Mouse (Mus musculus) adrenal gland, adult 2 months (tissue): ENCODE results near the gene Bmp6. TPM values are rescaled to one million over a fixed set of nuclear protein-coding genes. Genes with fewer than 3 reads are reported as not detected.

Source experiments
- DNase-seq: peaks from one replicate; pipeline ENCODE4 v3.0.0; 2021
- polyA plus RNA-seq: library from polyadenylated mRNA; depleted of rRNA; stranded (reverse); fragments of >200 nt; gene quantifications from 2 replicates; pipeline ENCODE4 v1.2.3, GENCODE M21; 2012
- total RNA-seq, 2 experiments: library from RNA; stranded (reverse); gene quantifications; 2 replicates each; pipeline ENCODE4 v1.2.3; 2021

Bmp6 gene
- total and polyA plus RNA-seq, 3 experiments: 7.0 to 14.0 (median 8.2) TPM

- DNase-seq: peak; percentile 83
These were observed 169.0 kb downstream of the Bmp6 start for GRCm38 (mm10) chr13:38513921-38514320.

GRCm38 (mm10) chr13:38515431-38515830 lies 170.5 kb downstream of the Bmp6 start:
- no peak for DNase-seq

GRCm38 (mm10) chr13:38515845-38516244 lies 170.9 kb downstream of the Bmp6 start:
- DNase-seq: no peak

GRCm38 (mm10) chr13:38516582-38516981 lies 171.7 kb downstream of the Bmp6 start:
- DNase-seq: no peak

GRCm38 (mm10) chr13:38520299-38520698 lies 175.4 kb downstream of the Bmp6 start:
- peak; percentile 54 for DNase-seq

- no peak for DNase-seq
These were observed 177.2 kb downstream of the Bmp6 start for GRCm38 (mm10) chr13:38522056-38522654.

GRCm38 (mm10) chr13:38523231-38523630 lies 178.3 kb downstream of the Bmp6 start:
- no peak for DNase-seq

GRCm38 (mm10) chr13:38525261-38525660 lies 180.4 kb downstream of the Bmp6 start:
- DNase-seq: no peak

GRCm38 (mm10) chr13:38526116-38526515 lies 181.2 kb downstream of the Bmp6 start:
- peak; percentile 35 for DNase-seq

- no peak for DNase-seq
These were observed 182.3 kb downstream of the Bmp6 start for GRCm38 (mm10) chr13:38527041-38527796.

- peak; percentile 96 for DNase-seq
These were observed 183.1 kb downstream of the Bmp6 start for GRCm38 (mm10) chr13:38527797-38528650.

- peak; percentile 54 for DNase-seq
These were observed 183.9 kb downstream of the Bmp6 start, which contains the start of gene Txndc5 for GRCm38 (mm10) chr13:38528687-38529294. Txndc5 (minus strand) TSS chr13:38528824.

- DNase-seq: peak; percentile 59
These were observed 184.7 kb downstream of the Bmp6 start for GRCm38 (mm10) chr13:38529576-38529975.

GRCm38 (mm10) chr13:38531498-38531897 lies 186.6 kb downstream of the Bmp6 start:
- DNase-seq: no peak

- no peak for DNase-seq
These were observed 188.6 kb downstream of the Bmp6 start for GRCm38 (mm10) chr13:38533461-38533860.

GRCm38 (mm10) chr13:38534016-38534415 lies 189.1 kb downstream of the Bmp6 start:
- no peak for DNase-seq

- no peak for DNase-seq
These were observed 189.8 kb downstream of the Bmp6 start for GRCm38 (mm10) chr13:38534731-38535130.

- no peak for DNase-seq
These were observed 192.6 kb downstream of the Bmp6 start for GRCm38 (mm10) chr13:38537521-38537920.

GRCm38 (mm10) chr13:38539192-38539900 lies 194.4 kb downstream of the Bmp6 start:
- no peak for DNase-seq

GRCm38 (mm10) chr13:38543455-38544125 lies 198.7 kb downstream of the Bmp6 start:
- DNase-seq: no peak
